Mouse (Mus musculus) G1E (cell line): Measurements from ENCODE around the gene Lmcd1. TPM values are rescaled to one million over a fixed set of nuclear protein-coding genes. Genes with fewer than 3 reads are reported as not detected.

ENCODE experiments used
- ATAC-seq: 2 replicates; pipeline ENCODE4 v1.8.0; 2016; ENCODE audit warnings: mild to moderate bottlenecking; ENCODE audit not compliant: insufficient number of reproducible peaks, poor library complexity, low FRiP score, severe bottlenecking; ENCODE audit errors: extremely low read depth
- DNase-seq: peaks from one replicate; pipeline ENCODE4 v3.0.0; 2012; ENCODE audit warnings: low spot score
- H3K27me3 ChIP-seq: 2 replicates; pipeline ENCODE4 v1.6.1; 2012; ENCODE audit warnings: mild to moderate bottlenecking, low read length, inconsistent platforms; ENCODE audit not compliant: insufficient read depth
- H3K36me3 ChIP-seq: replicated peaks from 2 replicates; pipeline ENCODE3; 2012; ENCODE audit warnings: mild to moderate bottlenecking, inconsistent platforms
- H3K4me1 ChIP-seq: 2 replicates; pipeline ENCODE4 v1.6.1; 2012; ENCODE audit warnings: low read depth, low read length, inconsistent platforms, mixed read lengths; ENCODE audit not compliant: insufficient read depth
- H3K4me3 ChIP-seq: 2 replicates; pipeline ENCODE4 v1.5.1; 2012; ENCODE audit warnings: low read depth, mild to moderate bottlenecking, inconsistent platforms, low read length, moderate library complexity, mixed read lengths
- H3K9me3 ChIP-seq: replicated peaks from 2 replicates; pipeline ENCODE4 v1.6.1; 2012; ENCODE audit warnings: inconsistent platforms
- CTCF ChIP-seq: IDR thresholded peaks from 2 replicates; pipeline ENCODE4 v1.5.1; 2012; ENCODE audit warnings: low read depth, low read length, inconsistent platforms, mixed read lengths
- GATA1 ChIP-seq: IDR thresholded peaks from 2 replicates; pipeline ENCODE4 v1.6.1; 2012; ENCODE audit warnings: borderline replicate concordance, low read length, inconsistent platforms, mixed read lengths
- GATA2 ChIP-seq: IDR thresholded peaks from 2 replicates; pipeline ENCODE4 v1.6.1; 2012; ENCODE audit warnings: low read depth, low read length, inconsistent platforms, borderline replicate concordance
- POLR2AphosphoS5 ChIP-seq: IDR thresholded peaks from 2 replicates; pipeline ENCODE4 v1.6.1; 2012; ENCODE audit warnings: low read depth, low read length, inconsistent platforms; ENCODE audit not compliant: insufficient replicate concordance
- TAL1 ChIP-seq: conservative IDR thresholded peaks from 2 replicates; pipeline ENCODE4 v1.6.1; 2012; ENCODE audit warnings: low read depth, low read length, inconsistent platforms, mixed read lengths
- polyA plus RNA-seq: library from polyadenylated mRNA; stranded (reverse); fragments of >175 nt; gene quantifications from 2 replicates; pipeline ENCODE4 v1.2.3, GENCODE M21; 2012
- total RNA-seq, 2 experiments: library from RNA; stranded (forward) in 1 of 2; stranded (reverse) in 1 of 2; fragments of 200-1000 nt in 1 of 2; fragments of >200 nt in 1 of 2; fragmentation: Nextera tagmentation in 1 of 2; gene quantifications; 2 replicates each; pipeline ENCODE4 v1.2.3; 2014 to 2017

Gene Lmcd1
- total and polyA plus RNA-seq, 3 experiments = 0.11 TPM; not detected in 2

- Histone ChIP-seq H3K4me1 (no peaks in the 10 kb centered on the region), H3K9me3 (peaks cover 30% of the 10 kb centered on the region), H3K4me3 (no peak overlapping the region), H3K27me3 (no peaks in the 10 kb centered on the region), H3K36me3 (no peaks in the 10 kb centered on the region)
- ATAC-seq = no peak
- no peak for DNase-seq
- TF ChIP-seq TAL1 (no peak), GATA2 (no peak), CTCF (no peak), GATA1 (no peak), POLR2AphosphoS5 (no peak)
Measured at GRCm38 (mm10) chr6:112300633-112301032, 27.1 kb downstream of the Lmcd1 start.

- Histone ChIP-seq H3K36me3 (no peaks in the 10 kb centered on the region), H3K4me3 (no peak overlapping the region), H3K4me1 (no peaks in the 10 kb centered on the region), H3K27me3 (no peaks in the 10 kb centered on the region), H3K9me3 (peaks cover 34% of the 10 kb centered on the region)
- no peak for ATAC-seq
- no peak for DNase-seq
- TF ChIP-seq GATA1 (no peak), TAL1 (no peak), CTCF (no peak), POLR2AphosphoS5 (no peak), GATA2 (no peak)
Measured at GRCm38 (mm10) chr6:112302248-112302647, 28.7 kb downstream of the Lmcd1 start.

GRCm38 (mm10) chr6:112302814-112303383 lies 29.3 kb downstream of the Lmcd1 start:
- H3K4me1 ChIP-seq = no peaks in the 10 kb centered on the region
- DNase-seq = no peak
- H3K9me3 ChIP-seq = peaks cover 36% of the 10 kb centered on the region
- no peak overlapping the region for H3K4me3 ChIP-seq
- H3K36me3 ChIP-seq = no peaks in the 10 kb centered on the region
- ATAC-seq = no peak
- no peaks in the 10 kb centered on the region for H3K27me3 ChIP-seq
- TF ChIP-seq GATA1 (no peak), GATA2 (no peak), TAL1 (no peak), POLR2AphosphoS5 (no peak), CTCF (no peak)

- Histone ChIP-seq H3K4me1 (no peaks in the 10 kb centered on the region), H3K27me3 (no peaks in the 10 kb centered on the region), H3K36me3 (no peaks in the 10 kb centered on the region), H3K4me3 (no peak overlapping the region), H3K9me3 (peaks cover 49% of the 10 kb centered on the region)
- ATAC-seq (no peak), DNase-seq (no peak)
- TF ChIP-seq CTCF = no peak
- no peak for TF ChIP-seq GATA2
- TF ChIP-seq POLR2AphosphoS5 = no peak
- no peak for TF ChIP-seq GATA1
- TF ChIP-seq TAL1 = no peak
Measured at GRCm38 (mm10) chr6:112304751-112305150, 31.2 kb downstream of the Lmcd1 start.

- DNase-seq (no peak), ATAC-seq (no peak)
- H3K4me3 ChIP-seq = no peak overlapping the region
- H3K27me3 ChIP-seq = no peaks in the 10 kb centered on the region
- no peak for TF ChIP-seq POLR2AphosphoS5
- TF ChIP-seq TAL1 = no peak
- TF ChIP-seq GATA2 = no peak
- no peak for TF ChIP-seq CTCF
- TF ChIP-seq GATA1 = no peak
- H3K36me3 ChIP-seq = no peaks in the 10 kb centered on the region
- H3K4me1 ChIP-seq = no peaks in the 10 kb centered on the region
- H3K9me3 ChIP-seq = peaks cover 56% of the 10 kb centered on the region
Measured at GRCm38 (mm10) chr6:112309330-112309938, 35.9 kb downstream of the Lmcd1 start.

- Histone ChIP-seq H3K4me3 (no peak overlapping the region), H3K27me3 (no peaks in the 10 kb centered on the region), H3K4me1 (no peaks in the 10 kb centered on the region), H3K36me3 (no peaks in the 10 kb centered on the region), H3K9me3 (peaks cover 65% of the 10 kb centered on the region)
- TF ChIP-seq TAL1 = no peak
- TF ChIP-seq GATA1 = no peak
- no peak for TF ChIP-seq POLR2AphosphoS5
- TF ChIP-seq CTCF = no peak
- TF ChIP-seq GATA2 = no peak
- DNase-seq = no peak
- ATAC-seq = no peak
Measured at GRCm38 (mm10) chr6:112311385-112311784, 37.8 kb downstream of the Lmcd1 start.
